Mouse (Mus musculus) embryo, embryonic 11.5 days (tissue): ENCODE measurements around the gene Msrb2.
A peak's percentile ranks its signal among the peaks of the same experiment; 100 is the strongest.

Source experiments
- DNase-seq: peaks from one replicate; pipeline ENCODE4 v3.0.0-alpha.2; 2012; ENCODE audit warnings: low read depth, low spot score

Gene Msrb2

GRCm38 (mm10) chr2:19371390-19372158, at the start of gene Msrb2:
Gene Msrb2, plus strand, starts transcription at chr2:19371440.
- DNase-seq, result peak; percentile 51

GRCm38 (mm10) chr2:19322448-19322847, 48.8 kb upstream of the Msrb2 start:
- DNase-seq, result no peak

GRCm38 (mm10) chr2:19326376-19326775, 44.9 kb upstream of the Msrb2 start:
- DNase-seq, result no peak

- DNase-seq, result no peak
Measured at GRCm38 (mm10) chr2:19327811-19328210, 43.4 kb upstream of the Msrb2 start.

- DNase-seq, result no peak
Measured at GRCm38 (mm10) chr2:19343901-19344635, 27.2 kb upstream of the Msrb2 start.

- DNase-seq, result peak; percentile 78
Measured at GRCm38 (mm10) chr2:19344636-19345413, 26.4 kb upstream of the Msrb2 start.

- no peak for DNase-seq
Measured at GRCm38 (mm10) chr2:19345414-19345964, 25.8 kb upstream of the Msrb2 start.

GRCm38 (mm10) chr2:19348454-19348853, 22.8 kb upstream of the Msrb2 start:
- no peak for DNase-seq

- no peak for DNase-seq
Measured at GRCm38 (mm10) chr2:19350167-19350566, 21.1 kb upstream of the Msrb2 start.

- no peak for DNase-seq
Measured at GRCm38 (mm10) chr2:19351615-19352253, 19.5 kb upstream of the Msrb2 start.

- DNase-seq, result no peak
Measured at GRCm38 (mm10) chr2:19353158-19353557, 18.1 kb upstream of the Msrb2 start.

GRCm38 (mm10) chr2:19362880-19363279, 8.4 kb upstream of the Msrb2 start:
- no peak for DNase-seq

- DNase-seq, result no peak
Measured at GRCm38 (mm10) chr2:19366426-19366825, 4.8 kb upstream of the Msrb2 start.

- no peak for DNase-seq
Measured at GRCm38 (mm10) chr2:19367114-19367513, 4.1 kb upstream of the Msrb2 start.

- no peak for DNase-seq
Measured at GRCm38 (mm10) chr2:19373695-19374094, 2.5 kb downstream of the Msrb2 start.

- no peak for DNase-seq
Measured at GRCm38 (mm10) chr2:19380446-19380950, 9.3 kb downstream of the Msrb2 start.

GRCm38 (mm10) chr2:19380986-19381385, 9.7 kb downstream of the Msrb2 start:
- DNase-seq, result no peak

- no peak for DNase-seq
Measured at GRCm38 (mm10) chr2:19382206-19382605, 11.0 kb downstream of the Msrb2 start.

- no peak for DNase-seq
Measured at GRCm38 (mm10) chr2:19383006-19383405, 11.8 kb downstream of the Msrb2 start.

- no peak for DNase-seq
Measured at GRCm38 (mm10) chr2:19385772-19386171, 14.5 kb downstream of the Msrb2 start.
